Mouse (Mus musculus): ENCODE measurements around the gene Syt12.
"Not testable (repeated sequence)": the region's sequence is repeated elsewhere in the genome, so short reads cannot be mapped to it uniquely, and the experiment has no call there.

The Syt12 gene

GRCm38 (mm10) chr19:4491080-4491695 is 13.9 kb upstream of the Syt12 start:
- DNase-seq (ENCODE audit: low spot score in 2 of 2), result no peak

DNA sequence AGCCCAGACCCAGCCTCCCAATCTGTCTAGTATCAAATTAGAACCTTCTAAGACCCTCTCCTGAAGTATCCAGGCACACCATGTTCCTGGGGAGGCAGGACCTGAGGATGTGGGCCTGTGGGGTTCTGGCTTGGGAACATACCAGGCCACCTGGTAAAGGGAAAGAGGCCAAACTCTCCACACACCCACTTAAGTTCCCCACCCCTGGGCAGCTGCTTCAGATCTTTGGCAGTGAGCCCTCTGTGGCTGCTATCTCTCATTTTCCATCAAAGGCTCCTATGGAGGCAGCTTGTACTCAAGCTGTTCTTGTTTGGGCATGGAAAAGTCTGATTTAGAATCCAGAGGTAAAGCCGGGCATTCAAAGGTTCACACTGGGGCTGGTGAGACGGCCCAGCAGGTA is 10.6 kb upstream of the Syt12 start:
- no peak for DNase-seq (ENCODE audit: low spot score in 2 of 2)

- no peak for DNase-seq (ENCODE audit: low spot score in 2 of 2)
Measured at GRCm38 (mm10) chr19:4485006-4485405, 7.8 kb upstream of the Syt12 start.

DNA sequence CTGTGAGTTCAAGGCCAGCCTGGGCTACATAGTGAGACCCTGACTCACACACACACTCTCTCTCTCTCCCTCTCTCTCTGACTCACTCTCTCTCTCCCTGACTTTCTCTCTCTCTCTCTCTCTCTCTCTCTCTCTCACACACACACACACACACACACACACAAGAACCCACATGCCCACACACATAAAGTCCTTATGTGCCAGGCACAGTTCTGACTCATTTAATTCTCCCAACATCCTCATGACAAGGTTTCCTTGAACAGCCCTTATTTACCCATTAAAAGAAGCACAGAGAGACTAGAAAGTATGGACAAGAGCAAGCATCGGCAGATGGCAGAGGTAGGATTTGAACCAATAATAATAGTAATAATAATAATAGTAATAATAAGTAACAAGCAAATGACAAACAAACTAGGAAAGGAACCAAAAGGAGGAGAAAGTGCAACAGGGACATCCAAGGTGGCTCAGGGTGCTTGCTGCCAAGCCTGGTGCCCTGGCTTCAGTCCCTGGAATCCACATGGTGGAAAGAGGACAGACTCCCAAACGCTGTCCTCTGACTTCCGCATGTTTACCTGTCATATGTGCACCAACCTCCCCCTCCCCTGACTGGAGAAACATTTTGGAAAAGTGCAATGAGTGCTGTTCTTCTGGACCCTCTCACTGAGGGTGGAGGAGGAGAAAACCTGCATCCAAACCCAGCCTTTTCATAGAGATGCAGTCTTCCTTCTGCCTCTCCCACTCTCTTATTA is 5.0 kb upstream of the Syt12 start:
- no peak for DNase-seq (ENCODE audit: low spot score in 2 of 2)

DNA sequence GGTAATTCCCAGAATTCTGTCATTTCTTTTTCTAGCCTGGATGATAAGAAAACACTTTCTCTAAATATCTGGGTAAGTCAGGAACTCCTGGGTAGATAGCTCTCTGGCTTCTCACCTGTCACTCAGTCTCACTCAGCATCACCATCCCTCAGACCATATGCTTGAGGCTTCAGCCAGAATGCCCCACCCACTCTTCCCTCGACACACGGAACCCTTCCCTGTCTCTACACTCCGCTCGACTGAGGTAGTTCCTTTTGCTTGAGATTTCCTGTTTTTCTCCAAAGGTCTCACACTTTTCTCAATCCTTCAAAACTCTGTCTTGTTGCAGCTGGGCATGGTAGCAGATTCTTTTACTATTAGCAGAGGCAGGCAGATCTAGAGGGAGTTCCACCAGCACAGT is 4.1 kb upstream of the Syt12 start:
- no peak for DNase-seq (ENCODE audit: low spot score in 2 of 2)

GRCm38 (mm10) chr19:4480041-4480440 is 2.8 kb upstream of the Syt12 start:
- no peak for DNase-seq (ENCODE audit: low spot score in 2 of 2)

- DNase-seq (ENCODE audit: low spot score in 2 of 2), result no peak
Measured at GRCm38 (mm10) chr19:4478190-4478516, 906 bp upstream of the Syt12 start.

GRCm38 (mm10) chr19:4476601-4477257 is 518 bp downstream of the Syt12 start:
- peak in 1 of 2 experiments; percentile 34 for DNase-seq (ENCODE audit: low spot score in 2 of 2)

- no peak for DNase-seq (ENCODE audit: low spot score in 2 of 2)
Measured at GRCm38 (mm10) chr19:4475224-4475925, 1.9 kb downstream of the Syt12 start.

DNA sequence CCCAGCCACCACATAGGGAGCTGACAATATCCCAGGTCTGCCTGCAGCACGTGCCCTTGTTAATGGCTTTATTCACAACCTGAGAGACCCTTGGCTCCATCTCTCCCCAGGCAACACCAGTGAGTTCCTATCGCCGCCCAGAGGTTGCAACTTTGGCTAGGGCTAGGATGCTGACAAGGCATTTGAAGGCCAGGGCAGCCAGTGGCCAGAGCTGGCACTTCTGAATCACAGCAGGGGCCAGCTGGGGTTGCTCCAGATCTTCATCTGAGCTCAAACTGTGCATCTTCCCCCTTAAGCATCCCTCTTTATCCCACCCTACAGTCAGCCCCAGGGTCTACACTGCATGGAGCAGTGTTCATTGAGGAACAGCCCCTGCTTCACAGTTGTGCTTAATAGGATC is 2.5 kb downstream of the Syt12 start:
- no peak for DNase-seq (ENCODE audit: low spot score in 2 of 2)

GRCm38 (mm10) chr19:4473549-4473948 is 3.7 kb downstream of the Syt12 start:
- DNase-seq (ENCODE audit: low spot score in 2 of 2), result no peak

DNA sequence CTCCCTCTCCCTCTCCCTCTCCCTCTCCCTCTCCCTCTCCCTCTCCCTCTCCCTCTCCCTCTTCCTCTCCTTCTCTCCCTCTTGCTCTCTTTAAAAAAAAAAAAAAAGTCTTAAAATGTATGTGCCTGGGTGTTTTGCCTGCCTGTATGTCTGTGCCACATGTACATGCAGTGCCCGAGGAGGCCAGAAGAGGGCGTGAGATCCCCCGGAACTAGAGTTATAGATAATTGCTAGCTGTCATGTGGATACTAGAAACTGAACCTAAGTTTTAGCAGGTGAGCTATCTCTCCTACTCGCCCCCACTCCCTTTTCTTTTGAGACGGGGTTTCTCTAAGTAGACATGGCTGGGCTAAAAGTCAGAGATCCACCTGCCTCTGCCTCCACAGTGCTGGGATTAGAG is 8.9 kb downstream of the Syt12 start:
- no peak for DNase-seq (ENCODE audit: low spot score in 2 of 2)

- DNase-seq (ENCODE audit: low spot score in 2 of 2), result no peak
Measured at GRCm38 (mm10) chr19:4464666-4465065, 12.6 kb downstream of the Syt12 start.

- DNase-seq (ENCODE audit: low spot score in 2 of 2), result no peak
Measured at GRCm38 (mm10) chr19:4461981-4462380, 15.3 kb downstream of the Syt12 start.

GRCm38 (mm10) chr19:4456227-4456626 is 21.0 kb downstream of the Syt12 start:
- DNase-seq (ENCODE audit: low spot score in 2 of 2), result peak in 1 of 2 experiments; percentile 37

- no peak for DNase-seq (ENCODE audit: low spot score in 2 of 2)
Measured at GRCm38 (mm10) chr19:4455071-4455800, 22.0 kb downstream of the Syt12 start.

GRCm38 (mm10) chr19:4454040-4454439 is 23.2 kb downstream of the Syt12 start:
- DNase-seq (ENCODE audit: low spot score in 2 of 2), result not testable (repeated sequence)

- DNase-seq (ENCODE audit: low spot score in 2 of 2), result no peak
Measured at GRCm38 (mm10) chr19:4452525-4452924, 24.7 kb downstream of the Syt12 start.

GRCm38 (mm10) chr19:4451965-4452364 is 25.3 kb downstream of the Syt12 start:
- no peak for DNase-seq (ENCODE audit: low spot score in 2 of 2)

DNA sequence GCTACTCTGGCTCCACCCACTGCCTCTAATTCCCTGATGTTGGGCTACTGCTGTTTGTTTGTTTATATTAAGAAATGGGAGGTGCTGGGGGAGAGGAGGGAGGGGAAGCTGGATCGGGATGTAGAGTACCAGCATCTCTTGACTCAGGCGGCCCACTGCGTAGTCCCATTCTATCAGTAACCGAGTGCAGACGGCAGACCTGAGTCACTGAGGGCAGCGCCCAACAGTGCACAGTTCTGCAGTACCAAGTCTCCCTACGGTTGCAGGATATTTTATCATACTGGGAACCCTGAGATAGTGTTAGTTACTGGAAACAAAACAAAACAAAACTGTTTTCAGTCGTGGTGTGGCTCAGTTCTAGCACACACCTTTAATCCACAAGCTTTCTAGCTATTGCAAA is 26.1 kb downstream of the Syt12 start:
- DNase-seq (ENCODE audit: low spot score in 2 of 2), result no peak

GRCm38 (mm10) chr19:4450666-4451065 is 26.6 kb downstream of the Syt12 start:
- DNase-seq (ENCODE audit: low spot score in 2 of 2), result no peak

DNA sequence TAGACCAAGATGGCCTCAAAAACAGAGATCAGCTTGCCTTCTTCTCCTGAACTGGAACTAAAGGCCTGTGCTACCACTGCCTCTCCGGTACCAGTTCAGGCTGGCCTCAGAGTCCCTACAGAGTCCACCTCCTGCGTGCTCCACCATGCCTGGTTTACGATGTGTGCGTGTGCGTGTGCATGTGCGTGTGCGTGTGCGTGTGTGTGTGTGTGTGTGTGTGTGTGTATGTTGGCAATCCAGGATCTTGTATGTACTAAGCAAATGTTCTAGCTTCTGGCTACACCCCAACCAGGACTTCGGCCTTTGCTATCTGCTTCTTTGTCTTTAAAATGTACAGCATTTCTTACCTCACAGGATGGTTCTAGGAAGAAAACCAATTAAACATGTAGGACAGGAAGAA is 28.0 kb downstream of the Syt12 start:
- no peak for DNase-seq (ENCODE audit: low spot score in 2 of 2)
